Mouse (Mus musculus): ENCODE results near the gene Grm5. TPM values are rescaled to one million over a fixed set of nuclear protein-coding genes. Genes with fewer than 3 reads are reported as not detected.

Grm5 gene
- polyA plus RNA-seq, 3 experiments from 2014 or later, result not detected

Other genes with a start within 250 kb of the Grm5 start
- gene Tyr, start 90.7 kb upstream of the Grm5 start, polyA plus RNA-seq (2017; shearing (Covaris generic)), result not detected